Mouse (Mus musculus) erythroblast, embryonic 14.5 days (primary cell): ENCODE measurements around the gene Gm20503. TPM values are rescaled to one million over a fixed set of nuclear protein-coding genes. Genes with fewer than 3 reads are reported as not detected.

Experiments used
- H3K27me3 ChIP-seq: 2 replicates; pipeline ENCODE4 v1.6.1; 2012; ENCODE audit warnings: inconsistent platforms; ENCODE audit not compliant: control insufficient read depth
- H3K36me3 ChIP-seq: 2 replicates; pipeline ENCODE4 v1.6.1; 2012; ENCODE audit warnings: mild to moderate bottlenecking, inconsistent platforms; ENCODE audit not compliant: control insufficient read depth
- H3K4me1 ChIP-seq: 2 replicates; pipeline ENCODE4 v1.6.1; 2012; ENCODE audit warnings: inconsistent platforms; ENCODE audit not compliant: control insufficient read depth
- H3K4me3 ChIP-seq: replicated peaks from 2 replicates; pipeline ENCODE3; 2012; ENCODE audit warnings: moderate library complexity, mild to moderate bottlenecking, inconsistent platforms
- H3K9me3 ChIP-seq: 2 replicates; pipeline ENCODE4 v1.6.1; 2012; ENCODE audit warnings: low read length, inconsistent platforms, mixed read lengths; ENCODE audit not compliant: control insufficient read depth
- GATA1 ChIP-seq: IDR thresholded peaks from 2 replicates; pipeline ENCODE4 v1.6.1; 2012; ENCODE audit warnings: low read length, inconsistent platforms, mixed read lengths
- TAL1 ChIP-seq: IDR thresholded peaks from 3 replicates; pipeline ENCODE4 v1.6.1; 2012; ENCODE audit warnings: low read length, inconsistent platforms, mixed read lengths
- polyA plus RNA-seq: library from polyadenylated mRNA; stranded (reverse); fragments of >175 nt; gene quantifications from 2 replicates; pipeline ENCODE4 v1.2.3, GENCODE M21; 2012

Gene Gm20503
- polyA plus RNA-seq, 1 experiment, result not detected

GRCm38 (mm10) chr4:59047222-59047621 lies 44.2 kb downstream of the Gm20503 start:
- Histone ChIP-seq H3K4me3 (no peak overlapping the region), H3K27me3 (no peaks in the 10 kb centered on the region), H3K4me1 (peaks cover 2% of the 10 kb centered on the region), H3K36me3 (no peaks in the 10 kb centered on the region), H3K9me3 (no peaks in the 10 kb centered on the region)
- TF ChIP-seq GATA1 (no peak), TAL1 (no peak)

GRCm38 (mm10) chr4:59051081-59051480 lies 48.1 kb downstream of the Gm20503 start:
- Histone ChIP-seq H3K9me3 (no peaks in the 10 kb centered on the region), H3K4me3 (no peak overlapping the region), H3K4me1 (peaks cover 2% of the 10 kb centered on the region), H3K36me3 (no peaks in the 10 kb centered on the region), H3K27me3 (no peaks in the 10 kb centered on the region)
- no peak for TF ChIP-seq GATA1
- TF ChIP-seq TAL1, result no peak

DNA sequence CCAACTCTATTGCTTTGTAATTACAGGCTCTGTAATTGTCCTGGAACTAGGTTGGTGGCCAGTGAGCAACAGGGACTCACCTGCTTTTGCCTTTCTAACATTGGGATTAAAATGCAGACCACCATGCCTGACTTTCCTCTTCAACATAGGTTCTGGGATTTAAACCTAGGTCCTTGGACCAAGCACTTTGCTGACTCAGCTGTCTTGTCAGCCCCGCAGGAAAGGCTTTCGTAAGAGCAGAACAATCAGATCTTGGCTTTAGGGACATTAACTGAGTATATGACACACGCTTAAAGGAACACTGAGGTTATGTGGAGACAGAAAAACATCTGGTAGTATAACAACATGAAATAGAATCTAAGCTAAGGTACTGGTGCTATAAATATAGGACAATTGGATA lies 54.9 kb downstream of the Gm20503 start:
- no peaks in the 10 kb centered on the region for H3K9me3 ChIP-seq

DNA sequence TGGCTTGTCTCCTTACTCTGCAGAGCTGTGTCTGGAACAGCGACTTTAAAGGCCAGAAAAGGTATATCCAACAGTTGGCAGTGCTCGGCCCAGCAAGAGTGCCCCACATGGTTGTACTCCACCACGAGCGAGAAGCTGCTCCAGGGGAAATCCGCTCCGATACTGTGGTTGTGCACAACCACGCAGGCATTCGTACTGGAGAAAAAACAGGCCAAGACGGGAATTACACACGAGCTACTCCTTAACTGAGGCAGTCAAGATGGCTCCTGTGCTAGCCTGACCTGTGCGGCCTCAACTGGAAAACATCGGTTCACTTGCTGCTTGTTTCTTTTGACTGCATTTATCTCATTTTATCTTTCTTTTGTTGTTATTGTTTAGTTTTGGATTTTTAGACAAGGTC lies 59.5 kb downstream of the Gm20503 start:
- TF ChIP-seq TAL1 (no peak), GATA1 (no peak)
- H3K27me3 ChIP-seq, result no peaks in the 10 kb centered on the region
- H3K4me1 ChIP-seq, result no peaks in the 10 kb centered on the region
- H3K36me3 ChIP-seq, result no peaks in the 10 kb centered on the region
- H3K9me3 ChIP-seq, result no peaks in the 10 kb centered on the region
- H3K4me3 ChIP-seq, result no peak overlapping the region

More for the DNA sequence above, 54.9 kb downstream of the Gm20503 start:
- H3K4me3 ChIP-seq, result no peak overlapping the region
- H3K4me1 ChIP-seq, result no peaks in the 10 kb centered on the region
- H3K36me3 ChIP-seq, result no peaks in the 10 kb centered on the region
- TF ChIP-seq TAL1 (no peak), GATA1 (no peak)
- H3K27me3 ChIP-seq, result no peaks in the 10 kb centered on the region

DNA sequence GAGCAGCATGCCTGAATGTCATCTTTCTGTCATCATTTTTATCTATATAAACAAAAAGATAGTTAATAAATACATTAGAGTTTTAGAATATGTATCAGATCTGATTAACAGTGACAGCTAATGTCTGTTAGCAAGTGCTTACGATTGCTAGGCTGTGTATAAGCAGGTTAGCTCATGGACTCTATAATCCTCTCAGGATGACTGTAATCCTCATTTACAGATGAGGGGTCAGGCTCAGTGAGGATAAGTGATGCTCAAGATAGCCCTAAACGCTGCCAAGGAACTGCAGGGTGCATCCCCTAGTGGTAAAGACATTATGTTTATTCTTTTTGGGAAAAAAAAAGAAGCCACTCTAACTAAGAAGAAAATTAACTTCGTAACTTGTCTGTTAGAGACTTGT lies 66.3 kb downstream of the Gm20503 start:
- no peaks in the 10 kb centered on the region for H3K4me1 ChIP-seq
- H3K27me3 ChIP-seq, result no peaks in the 10 kb centered on the region
- TF ChIP-seq GATA1, result no peak
- TF ChIP-seq TAL1, result no peak
- H3K9me3 ChIP-seq, result no peaks in the 10 kb centered on the region
- H3K36me3 ChIP-seq, result no peaks in the 10 kb centered on the region
- no peak overlapping the region for H3K4me3 ChIP-seq

- TF ChIP-seq TAL1, result no peak
Measured at GRCm38 (mm10) chr4:59083430-59083829, 80.4 kb downstream of the Gm20503 start.

GRCm38 (mm10) chr4:59089391-59089790 lies 86.4 kb downstream of the Gm20503 start:
- Histone ChIP-seq H3K4me1 (no peaks in the 10 kb centered on the region), H3K27me3 (no peaks in the 10 kb centered on the region), H3K36me3 (no peaks in the 10 kb centered on the region), H3K9me3 (no peaks in the 10 kb centered on the region), H3K4me3 (no peak overlapping the region)
- TF ChIP-seq TAL1, result no peak
- no peak for TF ChIP-seq GATA1

More at GRCm38 (mm10) chr4:59083430-59083829, 80.4 kb downstream of the Gm20503 start:
- no peaks in the 10 kb centered on the region for H3K9me3 ChIP-seq
- no peaks in the 10 kb centered on the region for H3K4me1 ChIP-seq
- H3K4me3 ChIP-seq, result no peak overlapping the region
- H3K36me3 ChIP-seq, result no peaks in the 10 kb centered on the region
- no peaks in the 10 kb centered on the region for H3K27me3 ChIP-seq

Other genes starting within 250 kb of the Gm20503 start
- gene Olfr267, start 215.5 kb upstream of the Gm20503 start, polyA plus RNA-seq, result 0.01 TPM in 1 of 2 replicates, not detected in the other
- gene Ecpas, start 90.5 kb upstream of the Gm20503 start, polyA plus RNA-seq, result 0.18 and 0.51 TPM in 2 replicates
- gene Zkscan16, start 59.6 kb upstream of the Gm20503 start, polyA plus RNA-seq, result not detected in 2 replicates
- gene Ptgr1, start 16.1 kb upstream of the Gm20503 start, polyA plus RNA-seq, result 0.04 and 0.10 TPM in 2 replicates
- gene Dnajc25, start 8.1 kb upstream of the Gm20503 start, polyA plus RNA-seq, result 0.13 and 0.32 TPM in 2 replicates
- 0.38 and 0.59 TPM in 2 replicates for gene Gng10, start 31.9 kb downstream of the Gm20503 start, polyA plus RNA-seq
- not detected in 2 replicates for gene AI481877, start 135.8 kb downstream of the Gm20503 start, polyA plus RNA-seq
- 0.32 and 0.57 TPM in 2 replicates for gene Ugcg, start 186.0 kb downstream of the Gm20503 start, polyA plus RNA-seq